Mouse (Mus musculus): ENCODE results near the gene Pck1. TPM values are rescaled to one million over a fixed set of nuclear protein-coding genes. Genes with fewer than 3 reads are reported as not detected.

Gene Pck1
- polyA plus RNA-seq, 1 experiment: 0.76 TPM

GRCm38 (mm10) chr2:173194796-173195195, 41.9 kb downstream of the Pck1 start:
- no peak overlapping the region for H3K27ac ChIP-seq (ENCODE audit: insufficient read depth, low read length)
- H3K27me3 ChIP-seq (ENCODE audit: control insufficient read depth, insufficient read depth, low read length): no peaks in the 10 kb centered on the region
- 84% methylated on average over 4 of the region's 4 CpGs for WGBS
- H3K4me1 ChIP-seq (ENCODE audit: control insufficient read depth, insufficient read depth, insufficient read length): no peaks in the 10 kb centered on the region
- no peaks in the 10 kb centered on the region for H3K36me3 ChIP-seq (ENCODE audit: control insufficient read depth, insufficient read depth, low read length)
- DNase-seq (ENCODE audit: low read depth in 1 of 2, low spot score in 2 of 2): peak in 1 of 2 experiments; percentile 1
- no peak for TF ChIP-seq CTCF (IDR thresholded peaks at IDR 0.05; ENCODE audit: extremely low read depth, insufficient read depth, insufficient read length, insufficient replicate concordance)
- TF ChIP-seq POLR2A (IDR thresholded peaks at IDR 0.05; ENCODE audit: low read depth, low read length): no peak
- no peak overlapping the region for H3K4me3 ChIP-seq (ENCODE audit: extremely low read depth, insufficient read depth, insufficient read length)

- 91% methylated on average over 19 of the region's 19 CpGs for WGBS
- DNase-seq (ENCODE audit: low read depth in 1 of 2, low spot score in 2 of 2): no peak
- no peak overlapping the region for H3K4me3 ChIP-seq (ENCODE audit: extremely low read depth, insufficient read depth, insufficient read length)
- peaks cover 8% of the 10 kb centered on the region for H3K36me3 ChIP-seq (ENCODE audit: control insufficient read depth, insufficient read depth, low read length)
- no peak overlapping the region for H3K27ac ChIP-seq (ENCODE audit: insufficient read depth, low read length)
- TF ChIP-seq POLR2A (IDR thresholded peaks at IDR 0.05; ENCODE audit: low read depth, low read length) (no peak), CTCF (IDR thresholded peaks at IDR 0.05; ENCODE audit: extremely low read depth, insufficient read depth, insufficient read length, insufficient replicate concordance) (no peak)
- H3K4me1 ChIP-seq (ENCODE audit: control insufficient read depth, insufficient read depth, insufficient read length): no peaks in the 10 kb centered on the region
- no peaks in the 10 kb centered on the region for H3K27me3 ChIP-seq (ENCODE audit: control insufficient read depth, insufficient read depth, low read length)
These were observed 50.3 kb downstream of the Pck1 start for GRCm38 (mm10) chr2:173202924-173203689.

GRCm38 (mm10) chr2:173203726-173204125, 50.9 kb downstream of the Pck1 start:
- DNase-seq (ENCODE audit: low read depth in 1 of 2, low spot score in 2 of 2): no peak

GRCm38 (mm10) chr2:173204671-173205070, 51.8 kb downstream of the Pck1 start:
- Histone ChIP-seq H3K36me3 (ENCODE audit: control insufficient read depth, insufficient read depth, low read length) (peaks cover 9% of the 10 kb centered on the region), H3K27ac (ENCODE audit: insufficient read depth, low read length) (no peak overlapping the region), H3K4me3 (ENCODE audit: extremely low read depth, insufficient read depth, insufficient read length) (no peak overlapping the region), H3K4me1 (ENCODE audit: control insufficient read depth, insufficient read depth, insufficient read length) (no peaks in the 10 kb centered on the region), H3K27me3 (ENCODE audit: control insufficient read depth, insufficient read depth, low read length) (no peaks in the 10 kb centered on the region)
- TF ChIP-seq POLR2A (IDR thresholded peaks at IDR 0.05; ENCODE audit: low read depth, low read length): no peak
- no peak for DNase-seq (ENCODE audit: low read depth in 1 of 2, low spot score in 2 of 2)
- 73% methylated on average over 4 of the region's 4 CpGs for WGBS

More at GRCm38 (mm10) chr2:173203726-173204125, 50.9 kb downstream of the Pck1 start:
- H3K27me3 ChIP-seq (ENCODE audit: control insufficient read depth, insufficient read depth, low read length): no peaks in the 10 kb centered on the region
- no peak overlapping the region for H3K4me3 ChIP-seq (ENCODE audit: extremely low read depth, insufficient read depth, insufficient read length)
- TF ChIP-seq POLR2A (IDR thresholded peaks at IDR 0.05; ENCODE audit: low read depth, low read length): no peak
- no peak for TF ChIP-seq CTCF (IDR thresholded peaks at IDR 0.05; ENCODE audit: extremely low read depth, insufficient read depth, insufficient read length, insufficient replicate concordance)
- no peaks in the 10 kb centered on the region for H3K4me1 ChIP-seq (ENCODE audit: control insufficient read depth, insufficient read depth, insufficient read length)
- WGBS: 91% methylated on average over 3 of the region's 3 CpGs
- H3K36me3 ChIP-seq (ENCODE audit: control insufficient read depth, insufficient read depth, low read length): peaks cover 8% of the 10 kb centered on the region
- H3K27ac ChIP-seq (ENCODE audit: insufficient read depth, low read length): no peak overlapping the region

- H3K27ac ChIP-seq (ENCODE audit: insufficient read depth, low read length): no peak overlapping the region
- no peaks in the 10 kb centered on the region for H3K27me3 ChIP-seq (ENCODE audit: control insufficient read depth, insufficient read depth, low read length)
- H3K36me3 ChIP-seq (ENCODE audit: control insufficient read depth, insufficient read depth, low read length): peaks cover 9% of the 10 kb centered on the region
- H3K4me3 ChIP-seq (ENCODE audit: extremely low read depth, insufficient read depth, insufficient read length): no peak overlapping the region
- DNase-seq (ENCODE audit: low read depth in 1 of 2, low spot score in 2 of 2): no peak
- TF ChIP-seq CTCF (IDR thresholded peaks at IDR 0.05; ENCODE audit: extremely low read depth, insufficient read depth, insufficient read length, insufficient replicate concordance): no peak
- no peak for TF ChIP-seq POLR2A (IDR thresholded peaks at IDR 0.05; ENCODE audit: low read depth, low read length)
- H3K4me1 ChIP-seq (ENCODE audit: control insufficient read depth, insufficient read depth, insufficient read length): no peaks in the 10 kb centered on the region
- WGBS: 94% methylated on average over 14 of the region's 14 CpGs
These were observed 52.8 kb downstream of the Pck1 start for GRCm38 (mm10) chr2:173205563-173206099.

GRCm38 (mm10) chr2:173207051-173207450, 54.2 kb downstream of the Pck1 start:
- H3K4me1 ChIP-seq (ENCODE audit: control insufficient read depth, insufficient read depth, insufficient read length): no peaks in the 10 kb centered on the region
- no peak for DNase-seq (ENCODE audit: low read depth in 1 of 2, low spot score in 2 of 2)
- H3K4me3 ChIP-seq (ENCODE audit: extremely low read depth, insufficient read depth, insufficient read length): no peak overlapping the region
- H3K27me3 ChIP-seq (ENCODE audit: control insufficient read depth, insufficient read depth, low read length): no peaks in the 10 kb centered on the region
- peaks cover 12% of the 10 kb centered on the region for H3K36me3 ChIP-seq (ENCODE audit: control insufficient read depth, insufficient read depth, low read length)
- TF ChIP-seq POLR2A (IDR thresholded peaks at IDR 0.05; ENCODE audit: low read depth, low read length): no peak
- WGBS: 93% methylated on average over 3 of the region's 3 CpGs
- H3K27ac ChIP-seq (ENCODE audit: insufficient read depth, low read length): no peak overlapping the region

Other genes with a start within 250 kb of the Pck1 start
- gene Bmp7, start 212.7 kb upstream of the Pck1 start, polyA plus RNA-seq (2012; rRNA removed): 1.6 and 1.9 TPM in 2 replicates
- gene Spo11, start 175.3 kb upstream of the Pck1 start, polyA plus RNA-seq (2012; rRNA removed): 0.86 and 0.98 TPM in 2 replicates
- gene Rae1, start 152.9 kb upstream of the Pck1 start, polyA plus RNA-seq (2012; rRNA removed): 48.3 and 51.5 TPM in 2 replicates
- gene Rbm38, start 132.6 kb upstream of the Pck1 start, polyA plus RNA-seq (2012; rRNA removed): 663 and 724 TPM in 2 replicates
- gene Ctcfl, start 33.5 kb upstream of the Pck1 start, polyA plus RNA-seq (2012; rRNA removed): not detected in 2 replicates
- 19.6 and 26.8 TPM in 2 replicates for gene Zbp1, start 65.9 kb downstream of the Pck1 start, polyA plus RNA-seq (2012; rRNA removed)
- gene Pmepa1, start 123.5 kb downstream of the Pck1 start, polyA plus RNA-seq (2012; rRNA removed): 13.1 and 21.4 TPM in 2 replicates